Mouse (Mus musculus) MEL (cell line): ENCODE results near the gene G0s2. TPM values are rescaled to one million over a fixed set of nuclear protein-coding genes. Genes with fewer than 3 reads are reported as not detected.

Experiments
- DNase-seq: peaks from one replicate; pipeline ENCODE4 v3.0.0; 2011; ENCODE audit warnings: low read depth, low spot score
- H3K27ac ChIP-seq: 2 replicates; pipeline ENCODE4 v1.5.1; 2012; ENCODE audit warnings: low read depth, mild to moderate bottlenecking, control low read depth, low read length, moderate library complexity; ENCODE audit not compliant: control insufficient read depth
- H3K27me3 ChIP-seq, 2 experiments: fragments of 150-350 bp in 1 of 2; sonication (generic) in 1 of 2; 2 replicates each; pipeline ENCODE4 v1.6.1; 2012; ENCODE audit warnings: low read length in 2 of 2, mild to moderate bottlenecking in 2 of 2, improper control_type of control experiment in 1 of 2, moderate library complexity in 1 of 2; ENCODE audit not compliant: insufficient read depth in 2 of 2, control insufficient read depth in 1 of 2
- H3K36me3 ChIP-seq, 2 experiments: 2 replicates each; pipeline ENCODE4 v1.6.1; 2012 to 2014; ENCODE audit warnings: low read length in 2 of 2, improper control_type of control experiment in 1 of 2, inconsistent platforms in 1 of 2, mild to moderate bottlenecking in 1 of 2; ENCODE audit not compliant: insufficient read depth in 2 of 2, control insufficient read depth in 1 of 2
- H3K4me1 ChIP-seq, 2 experiments: fragments of 150-350 bp in 1 of 2; sonication (generic) in 1 of 2; 2 replicates each; pipeline ENCODE4 v1.6.1; 2012; ENCODE audit warnings: low read length in 2 of 2, improper control_type of control experiment in 1 of 2, mild to moderate bottlenecking in 1 of 2; ENCODE audit not compliant: insufficient read depth in 2 of 2, control insufficient read depth in 1 of 2
- H3K4me3 ChIP-seq, 2 experiments: fragments of 150-350 bp in 1 of 2; sonication (generic) in 1 of 2; 2 replicates each; pipeline ENCODE4 v1.5.1; 2012; ENCODE audit warnings: low read depth in 2 of 2, low read length in 2 of 2, mild to moderate bottlenecking in 2 of 2, moderate library complexity in 2 of 2, control low read depth in 1 of 2, improper control_type of control experiment in 1 of 2; ENCODE audit not compliant: control insufficient read depth in 1 of 2, insufficient read depth in 1 of 2
- H3K79me2 ChIP-seq: 2 replicates; pipeline ENCODE4 v1.6.1; 2012; ENCODE audit warnings: mild to moderate bottlenecking, low read length, moderate library complexity; ENCODE audit not compliant: control insufficient read depth, poor library complexity, insufficient read depth
- H3K9ac ChIP-seq: 2 replicates; pipeline ENCODE4 v1.6.1; 2012; ENCODE audit warnings: low read depth, mild to moderate bottlenecking, control low read depth, low read length, moderate library complexity; ENCODE audit not compliant: control insufficient read depth, poor library complexity, severe bottlenecking
- H3K9me3 ChIP-seq: fragments of 150-350 bp; sonication (generic); replicated peaks from 2 replicates; pipeline ENCODE4 v1.6.1; 2012; ENCODE audit warnings: mild to moderate bottlenecking, low read length, improper control_type of control experiment, moderate library complexity; ENCODE audit not compliant: insufficient read depth
- CHD1 ChIP-seq: IDR thresholded peaks from 2 replicates; pipeline ENCODE4 v1.6.1; 2012; ENCODE audit warnings: low read depth, mild to moderate bottlenecking, inconsistent platforms, low read length, improper control_type of control experiment
- CHD2 ChIP-seq: IDR thresholded peaks from 2 replicates; pipeline ENCODE4 v1.6.1; 2011; ENCODE audit warnings: low read length, improper control_type of control experiment
- ELF1 ChIP-seq: IDR thresholded peaks from 2 replicates; pipeline ENCODE4 v1.6.1; 2014; ENCODE audit warnings: low read depth, mild to moderate bottlenecking, inconsistent platforms, low read length, improper control_type of control experiment, moderate library complexity
- GATA1 ChIP-seq: IDR thresholded peaks from 2 replicates; pipeline ENCODE4 v1.6.1; 2011; ENCODE audit warnings: low read depth, low read length, improper control_type of control experiment
- HCFC1 ChIP-seq: IDR thresholded peaks from 2 replicates; pipeline ENCODE4 v1.6.1; 2012; ENCODE audit warnings: low read depth, mild to moderate bottlenecking, inconsistent platforms, low read length, improper control_type of control experiment, moderate library complexity
- MAX ChIP-seq: IDR thresholded peaks from 2 replicates; pipeline ENCODE4 v1.6.1; 2011; ENCODE audit warnings: low read length, improper control_type of control experiment
- MEF2A ChIP-seq: IDR thresholded peaks from 2 replicates; pipeline ENCODE4 v1.6.1; 2014; ENCODE audit warnings: low read depth, mild to moderate bottlenecking, inconsistent platforms, low read length, improper control_type of control experiment; ENCODE audit not compliant: poor library complexity, insufficient replicate concordance, severe bottlenecking; ENCODE audit errors: extremely low read depth
- MYB ChIP-seq: IDR thresholded peaks from 2 replicates; pipeline ENCODE4 v1.6.1; 2011; ENCODE audit warnings: mild to moderate bottlenecking, low read depth, low read length, improper control_type of control experiment
- MYC ChIP-seq: IDR thresholded peaks from 2 replicates; pipeline ENCODE4 v1.6.1; 2011; ENCODE audit warnings: low read depth, mild to moderate bottlenecking, low read length, improper control_type of control experiment, moderate library complexity
- NELFE ChIP-seq: IDR thresholded peaks from 2 replicates; pipeline ENCODE4 v1.6.1; 2011; ENCODE audit warnings: low read depth, low read length, improper control_type of control experiment
- POLR2A ChIP-seq, 2 experiments: IDR thresholded peaks; 2 replicates each; pipeline ENCODE4 v1.6.1; 2011 to 2012; ENCODE audit warnings: low read length in 2 of 2, mild to moderate bottlenecking in 2 of 2, control low read depth in 1 of 2, improper control_type of control experiment in 1 of 2, low read depth in 1 of 2, moderate library complexity in 1 of 2; ENCODE audit not compliant: control insufficient read depth in 1 of 2, insufficient read depth in 1 of 2, poor library complexity in 1 of 2
- TAL1 ChIP-seq: IDR thresholded peaks from 2 replicates; pipeline ENCODE4 v1.6.1; 2012; ENCODE audit warnings: mild to moderate bottlenecking, inconsistent platforms, low read length, moderate library complexity, mixed read lengths
- TCF12 ChIP-seq: IDR thresholded peaks from 2 replicates; pipeline ENCODE4 v1.6.1; 2014; ENCODE audit warnings: low read depth, mild to moderate bottlenecking, inconsistent platforms, low read length, improper control_type of control experiment, moderate library complexity
- USF1 ChIP-seq: IDR thresholded peaks from 2 replicates; pipeline ENCODE4 v1.6.1; 2014; ENCODE audit warnings: low read depth, mild to moderate bottlenecking, inconsistent platforms, low read length, improper control_type of control experiment, moderate library complexity
- USF2 ChIP-seq, 2 experiments: IDR thresholded peaks; 2 replicates each; pipeline ENCODE4 v1.6.1; 2011 to 2012; ENCODE audit warnings: improper control_type of control experiment in 2 of 2, low read length in 2 of 2, borderline replicate concordance in 1 of 2, inconsistent platforms in 1 of 2, low read depth in 1 of 2, mild to moderate bottlenecking in 1 of 2; ENCODE audit not compliant: insufficient read depth in 1 of 2
- polyA plus RNA-seq, 2 experiments: library from polyadenylated mRNA; stranded (reverse) in 1 of 2; unstranded in 1 of 2; fragments of >175 nt in 1 of 2; fragments of >200 nt in 1 of 2; gene quantifications; 2 replicates each; pipeline versions ENCODE4 v1.2.1 to v1.2.4; 2012; ENCODE audit warnings: low replicate concordance in 2 of 2, low read depth in 1 of 2; ENCODE audit not compliant: insufficient read length in 2 of 2, insufficient read depth in 1 of 2, missing spikeins in 1 of 2
- total RNA-seq: library from RNA; depleted of rRNA; stranded (reverse); fragments of 300-350 nt; gene quantifications from 2 replicates; pipeline ENCODE4 v1.2.3, GENCODE M21; 2012

Gene G0s2
- total and polyA plus RNA-seq, 3 experiments = not detected

DNA sequence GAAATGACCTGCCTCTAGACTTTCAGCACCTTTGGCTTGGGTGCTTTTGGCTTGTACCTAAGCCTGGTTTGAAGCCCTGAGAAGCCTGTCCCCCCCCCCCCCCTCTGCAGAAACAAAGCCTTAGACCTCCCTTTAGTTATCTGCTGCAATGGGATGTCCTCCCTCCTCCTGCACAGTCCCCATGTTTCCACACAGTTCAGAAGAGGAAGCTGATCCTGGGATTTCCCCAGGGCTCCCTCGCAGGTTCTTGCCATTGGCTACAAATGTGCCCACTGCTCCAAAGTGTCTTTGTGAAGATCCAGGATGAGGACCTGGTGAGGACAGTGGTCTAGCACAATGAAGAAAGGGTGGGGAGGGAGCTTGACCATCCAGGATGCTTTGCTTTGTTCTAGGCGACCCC is 30.1 kb upstream of the G0s2 start:
- TF ChIP-seq MYC (no peak), CHD2 (no peak)

DNA sequence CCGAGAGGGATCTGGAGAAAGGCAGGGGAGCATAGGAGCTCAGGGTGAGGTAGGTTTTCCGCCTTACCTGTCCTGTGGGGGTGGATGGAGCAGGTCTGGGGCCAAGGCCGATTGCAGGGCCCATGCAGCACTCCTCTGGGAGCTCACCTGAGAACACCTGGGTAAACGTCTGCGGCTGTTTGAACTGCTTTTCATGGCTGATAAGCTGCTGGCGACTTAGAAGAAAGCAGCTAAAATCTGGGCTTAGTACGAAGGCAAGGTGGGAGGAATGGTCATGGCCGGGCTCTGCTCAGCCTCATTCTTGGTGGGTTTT is 29.0 kb upstream of the G0s2 start:
- no peak for TF ChIP-seq USF1
- no peak for TF ChIP-seq CHD1
- no peak for TF ChIP-seq POLR2A (IDR thresholded peaks at IDR 0.05; ENCODE audit: control insufficient read depth in 1 of 2, insufficient read depth in 1 of 2, low read depth in 1 of 2, low read length in 2 of 2, poor library complexity in 1 of 2)
- no peak for DNase-seq
- H3K4me3 ChIP-seq = no peak overlapping the region
- no peaks in the 10 kb centered on the region for H3K9me3 ChIP-seq
- no peaks in the 10 kb centered on the region for H3K27me3 ChIP-seq
- H3K36me3 ChIP-seq = no peaks in the 10 kb centered on the region
- H3K9ac ChIP-seq = no peak overlapping the region
- H3K79me2 ChIP-seq = no peaks in the 10 kb centered on the region
- no peak overlapping the region for H3K27ac ChIP-seq
- no peaks in the 10 kb centered on the region for H3K4me1 ChIP-seq

More for the DNA sequence above, 30.1 kb upstream of the G0s2 start:
- no peak for DNase-seq
- H3K27me3 ChIP-seq = no peaks in the 10 kb centered on the region
- H3K27ac ChIP-seq = no peak overlapping the region
- no peaks in the 10 kb centered on the region for H3K79me2 ChIP-seq
- H3K9ac ChIP-seq = no peak overlapping the region
- no peaks in the 10 kb centered on the region for H3K4me1 ChIP-seq
- no peak overlapping the region for H3K4me3 ChIP-seq
- H3K9me3 ChIP-seq = no peaks in the 10 kb centered on the region
- no peaks in the 10 kb centered on the region for H3K36me3 ChIP-seq

DNA sequence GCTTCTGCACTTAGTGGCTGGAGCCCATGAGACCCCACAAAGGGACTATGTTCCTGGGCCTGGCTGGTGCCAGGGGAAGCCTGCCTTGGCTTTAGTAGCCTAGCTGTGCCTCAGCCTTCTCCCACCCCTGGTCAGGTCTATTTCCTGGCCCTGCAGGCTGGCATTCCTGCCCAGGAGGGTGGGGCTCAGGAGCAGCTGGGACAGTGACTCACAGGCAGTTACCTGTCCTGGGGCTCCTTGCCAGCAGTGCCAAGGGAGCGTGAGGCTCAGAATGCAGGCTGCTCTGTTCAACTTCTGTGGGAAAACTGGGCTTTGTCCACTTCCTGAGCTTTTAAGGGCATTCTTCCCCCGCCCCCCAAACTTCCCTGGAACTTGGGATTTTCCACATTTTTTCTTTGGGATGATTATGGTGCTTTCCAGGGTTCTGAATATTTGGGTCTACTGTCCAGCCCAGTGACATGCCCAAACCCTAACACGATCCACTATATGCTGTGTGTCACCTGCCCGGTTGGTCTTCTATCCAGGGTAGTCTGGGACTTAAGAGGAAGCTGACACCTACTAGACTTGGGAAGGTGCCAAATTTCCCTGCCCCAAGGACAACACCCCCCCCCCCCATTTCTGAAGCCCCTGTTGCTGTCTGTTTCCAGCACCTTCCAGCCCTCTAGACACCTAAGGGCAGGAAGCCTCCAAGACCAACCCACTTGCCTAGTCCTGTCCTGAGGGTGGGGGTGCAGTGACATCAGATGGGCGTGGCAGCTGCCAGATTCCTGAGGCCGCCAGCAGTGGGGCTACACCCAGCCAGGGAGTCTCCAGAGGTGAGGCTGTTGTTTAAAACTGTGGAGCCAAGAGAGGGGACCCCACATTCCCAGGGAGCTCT is 28.4 kb upstream of the G0s2 start:
- Histone ChIP-seq H3K4me1 (no peaks in the 10 kb centered on the region), H3K36me3 (no peaks in the 10 kb centered on the region)

More for the DNA sequence above, 28.4 kb upstream of the G0s2 start:
- Histone ChIP-seq H3K27ac (no peak overlapping the region), H3K79me2 (no peaks in the 10 kb centered on the region), H3K4me3 (no peak overlapping the region), H3K9ac (no peak overlapping the region), H3K9me3 (no peaks in the 10 kb centered on the region), H3K27me3 (no peaks in the 10 kb centered on the region)
- TF ChIP-seq MYB = no peak
- no peak for TF ChIP-seq TCF12
- no peak for TF ChIP-seq POLR2A (IDR thresholded peaks at IDR 0.05; ENCODE audit: control insufficient read depth in 1 of 2, insufficient read depth in 1 of 2, low read depth in 1 of 2, low read length in 2 of 2, poor library complexity in 1 of 2)
- TF ChIP-seq ELF1 = no peak
- no peak for TF ChIP-seq NELFE
- TF ChIP-seq TAL1 = no peak
- TF ChIP-seq USF2 (IDR thresholded peaks at IDR 0.05; ENCODE audit: borderline replicate concordance in 1 of 2, insufficient read depth in 1 of 2, low read depth in 1 of 2, low read length in 2 of 2) = no peak
- TF ChIP-seq GATA1 = no peak
- TF ChIP-seq MEF2A = no peak
- TF ChIP-seq MAX = no peak
- no peak for TF ChIP-seq HCFC1
- no peak for DNase-seq
